Mouse (Mus musculus) spleen, adult 2 months (tissue): ENCODE data around the gene Dock8.

ENCODE experiments used
- CTCF ChIP-seq: fragments of 200-500 bp; IDR thresholded peaks from 2 replicates; pipeline ENCODE4 v1.5.1; 2011; ENCODE audit warnings: mild to moderate bottlenecking, inconsistent platforms; ENCODE audit not compliant: insufficient read depth, insufficient read length, insufficient replicate concordance; ENCODE audit errors: extremely low read depth
- POLR2A ChIP-seq: fragments of 200-500 bp; IDR thresholded peaks from 2 replicates; pipeline ENCODE4 v1.6.1; 2011; ENCODE audit warnings: low read depth, low read length, inconsistent platforms

GRCm38 (mm10) chr19:25035825-25036224 is 36.5 kb downstream of the Dock8 start:
- no peak for TF ChIP-seq CTCF
- TF ChIP-seq POLR2A = no peak
